Mouse (Mus musculus) lung, adult 18-20 months (tissue): ENCODE data around the gene Bmper.

Experiments
- DNase-seq, 2 experiments: peaks; one replicate each; pipeline ENCODE4 v3.0.0; 2022; ENCODE audit warnings: mixed read lengths in 2 of 2

The Bmper gene

GRCm38 (mm10) chr9:23442168-23442567, 219.3 kb downstream of the Bmper start:
- no peak for DNase-seq

DNA sequence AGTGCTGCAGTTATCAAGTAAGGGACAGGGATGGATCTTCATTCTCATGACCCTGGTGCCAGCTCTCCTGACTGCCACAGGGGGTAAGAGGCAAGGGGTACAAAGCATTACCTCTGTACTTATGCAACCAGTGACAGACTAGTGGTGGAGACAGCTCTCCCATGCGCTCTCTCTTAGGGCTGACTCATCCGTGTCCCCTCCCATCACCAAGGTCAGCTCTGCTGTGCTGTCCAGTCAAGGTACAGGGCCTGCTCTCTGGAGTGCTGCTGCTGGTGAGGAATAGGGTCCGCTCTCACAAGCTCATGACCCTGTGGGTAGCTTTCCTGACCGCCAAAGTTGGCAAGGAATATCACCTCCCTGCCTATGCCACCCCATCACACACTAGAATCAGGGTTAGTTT, 222.1 kb downstream of the Bmper start:
- DNase-seq = no peak

- DNase-seq = no peak
These were observed 224.5 kb downstream of the Bmper start for GRCm38 (mm10) chr9:23447271-23447961.

DNA sequence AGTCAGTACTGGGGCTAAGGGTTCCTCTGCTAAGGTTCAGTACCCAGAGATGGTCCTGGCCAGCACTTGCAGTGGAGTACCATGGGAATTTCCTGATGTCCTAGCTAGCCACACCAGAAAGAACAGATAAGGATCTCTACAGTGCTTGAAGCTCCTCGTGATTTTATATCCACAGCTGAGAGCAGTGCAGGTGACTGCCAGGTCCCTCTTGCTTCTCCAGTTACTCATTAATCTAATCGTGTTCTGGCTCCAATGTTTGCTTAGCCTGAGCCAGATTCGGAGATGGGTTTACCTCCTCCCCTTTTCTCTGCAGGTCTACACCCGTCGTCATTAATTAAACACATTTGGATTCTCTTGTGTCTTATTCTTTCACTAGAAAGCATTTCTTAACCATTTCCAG, 230.4 kb downstream of the Bmper start:
- DNase-seq = peak in 1 of 2 experiments; percentile 7

GRCm38 (mm10) chr9:23457186-23457585, 234.3 kb downstream of the Bmper start:
- no peak for DNase-seq

GRCm38 (mm10) chr9:23460721-23461120, 237.8 kb downstream of the Bmper start:
- no peak for DNase-seq

GRCm38 (mm10) chr9:23462949-23463608, 240.2 kb downstream of the Bmper start:
- DNase-seq = no peak

DNA sequence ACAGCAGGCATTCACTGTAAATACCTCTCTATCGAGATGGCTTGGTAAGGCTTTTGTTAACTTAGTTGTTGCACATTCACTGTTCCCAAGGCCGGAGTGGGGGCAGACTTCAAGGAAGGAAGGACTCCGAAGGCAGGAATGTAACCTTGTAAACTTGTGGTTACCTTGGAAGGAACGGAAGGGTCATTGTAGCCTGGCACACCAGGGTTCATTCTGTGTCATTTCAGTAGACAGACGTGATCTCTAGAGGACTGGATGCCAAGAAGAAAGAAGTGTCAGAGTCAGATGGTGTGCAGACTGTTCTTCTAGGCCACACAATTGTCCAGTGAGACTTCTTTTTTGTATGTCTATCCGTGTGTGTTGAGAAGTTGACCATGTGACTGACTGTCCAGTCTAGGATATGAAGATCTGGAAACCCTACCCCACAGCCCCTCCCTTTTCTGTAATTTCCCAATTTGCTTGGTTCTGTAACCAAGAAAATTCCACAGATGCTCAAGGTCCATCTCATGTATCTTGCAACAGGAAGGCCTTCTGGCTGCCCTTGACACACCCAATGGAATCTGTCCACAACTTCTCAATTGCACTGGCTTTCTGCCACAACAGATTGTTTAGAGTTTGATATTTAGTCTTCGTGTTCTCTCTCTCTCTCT, 242.2 kb downstream of the Bmper start:
- DNase-seq = peak; percentile 27 to 46

GRCm38 (mm10) chr9:23469886-23470285, 247.0 kb downstream of the Bmper start:
- DNase-seq = peak; percentile 16 to 31

- no peak for DNase-seq
These were observed 263.0 kb downstream of the Bmper start for GRCm38 (mm10) chr9:23485851-23486250.

DNA sequence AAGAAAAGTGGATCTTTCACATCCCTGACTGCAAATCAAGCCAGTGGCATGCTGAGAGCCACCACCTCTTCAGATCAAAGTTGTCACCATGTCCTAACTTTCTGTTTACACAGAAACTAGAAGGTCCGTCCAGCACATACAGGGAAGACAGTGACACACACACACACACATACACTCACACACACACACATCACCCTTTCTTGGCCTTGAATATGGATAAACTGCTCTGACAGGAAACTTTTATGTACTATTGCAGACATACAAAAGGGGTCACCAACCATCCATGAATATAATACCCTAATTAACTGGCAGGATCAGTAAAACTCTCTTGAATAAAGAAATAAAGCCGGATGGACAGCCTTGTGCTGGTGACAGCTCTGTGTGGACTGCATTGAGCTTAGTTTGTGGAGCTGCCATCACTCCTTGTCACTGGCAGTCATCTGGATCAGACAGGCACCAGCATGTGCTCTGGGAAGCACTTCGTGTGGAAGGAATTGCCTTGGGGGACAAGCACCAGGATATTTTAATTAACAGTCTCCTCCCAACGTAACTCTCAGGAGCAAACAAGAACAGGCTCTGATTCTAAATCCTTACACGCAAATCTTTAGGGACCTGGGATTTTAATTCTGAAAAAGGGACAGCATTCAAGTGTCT, 264.0 kb downstream of the Bmper start:
- DNase-seq = no peak

- DNase-seq = no peak
These were observed 265.4 kb downstream of the Bmper start for GRCm38 (mm10) chr9:23488265-23488664.

GRCm38 (mm10) chr9:23495400-23495799, 272.5 kb downstream of the Bmper start:
- peak in 1 of 2 experiments; percentile 1 for DNase-seq

- DNase-seq = no peak
These were observed 274.8 kb downstream of the Bmper start for GRCm38 (mm10) chr9:23497626-23498025.

DNA sequence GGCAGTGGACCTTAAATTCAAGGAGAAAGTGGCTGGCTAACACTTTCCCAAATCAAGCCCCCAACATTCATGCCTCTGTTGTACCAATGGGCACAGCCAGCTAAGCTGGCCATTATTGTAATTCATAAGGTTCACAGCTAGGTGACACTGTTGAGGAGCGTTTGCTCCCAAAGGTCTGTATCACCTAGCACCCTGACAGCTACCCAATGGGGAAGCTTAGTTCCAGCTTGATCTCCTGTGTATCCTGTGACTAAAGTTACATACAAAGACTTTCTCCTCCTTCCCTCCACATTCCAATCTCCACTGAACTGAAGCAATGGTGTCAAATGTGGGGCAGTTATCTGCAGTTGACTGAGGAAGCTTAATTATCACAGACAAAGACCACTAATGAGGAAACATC, 311.0 kb downstream of the Bmper start:
- DNase-seq = no peak
